Mouse (Mus musculus) kidney, adult 2 months (tissue): ENCODE results near the gene Ehmt2. TPM values are rescaled to one million over a fixed set of nuclear protein-coding genes. Genes with fewer than 3 reads are reported as not detected.
"Not testable (repeated sequence)": the region's sequence is repeated elsewhere in the genome, so short reads cannot be mapped to it uniquely, and the experiment has no call there.

Experiments used
- DNase-seq: peaks from one replicate; pipeline ENCODE4 v3.0.0; 2021
- H3K27ac ChIP-seq: fragments of 200-500 bp; 2 replicates; pipeline ENCODE4 v1.5.1; 2012; ENCODE audit warnings: low read depth, low read length, control low read depth, inconsistent platforms; ENCODE audit not compliant: insufficient read depth
- H3K27me3 ChIP-seq: fragments of 200-500 bp; replicated peaks from 2 replicates; pipeline ENCODE4 v1.6.1; 2012; ENCODE audit warnings: mild to moderate bottlenecking, moderate library complexity, low read length, inconsistent platforms; ENCODE audit not compliant: control insufficient read depth, insufficient read depth
- H3K36me3 ChIP-seq: fragments of 200-500 bp; 2 replicates; pipeline ENCODE4 v1.6.1; 2012; ENCODE audit warnings: mild to moderate bottlenecking, moderate library complexity, low read length, inconsistent platforms; ENCODE audit not compliant: control insufficient read depth, insufficient read depth
- H3K4me1 ChIP-seq: fragments of 200-500 bp; 2 replicates; pipeline ENCODE4 v1.6.1; 2011; ENCODE audit warnings: low read length; ENCODE audit not compliant: control insufficient read depth, insufficient read depth
- H3K4me3 ChIP-seq: fragments of 200-500 bp; 2 replicates; pipeline ENCODE4 v1.5.1; 2011; ENCODE audit warnings: mild to moderate bottlenecking, low read depth, low read length, control low read depth; ENCODE audit not compliant: insufficient read depth
- CTCF ChIP-seq: fragments of 200-500 bp; conservative IDR thresholded peaks from 2 replicates; pipeline ENCODE4 v1.5.1; 2011; ENCODE audit warnings: low read depth, mild to moderate bottlenecking, control low read depth, low read length, moderate library complexity, mixed read lengths; ENCODE audit not compliant: insufficient read depth, insufficient read length
- POLR2A ChIP-seq: fragments of 200-500 bp; IDR thresholded peaks from one replicate; pipeline ENCODE4 v1.6.1; 2011; ENCODE audit warnings: low read depth, low read length, control low read depth
- WGBS: fragments of 180-500 bp; shearing (Covaris S2); methylation state at CpG from one replicate; pipeline ENCODE4 v1.1.7; 2018; 5-methylcytosine and 5-hydroxymethylcytosine counted together
- polyA plus RNA-seq: library from polyadenylated mRNA; depleted of rRNA; stranded (reverse); fragments of >200 nt; gene quantifications from 2 replicates; pipeline ENCODE4 v1.2.3, GENCODE M21; 2012

Ehmt2 gene
- polyA plus RNA-seq, 1 experiment, result 134 TPM

- no peak for TF ChIP-seq POLR2A
- Histone ChIP-seq H3K36me3 (no peaks in the 10 kb centered on the region; the same call in 1 of the 2 replicates), H3K4me3 (peak overlapping the region; percentile 89), H3K27ac (peak overlapping the region; percentile 87), H3K4me1 (no peaks in the 10 kb centered on the region; the same call in 1 of the 2 replicates), H3K27me3 (no peaks in the 10 kb centered on the region)
- 17% methylated on average over 10 of the region's 10 CpGs for WGBS
- peak; percentile 47 for DNase-seq
Measured at GRCm38 (mm10) chr17:34897373-34898159, 703 bp upstream of the Ehmt2 start.

- DNase-seq, result peak; percentile 19
- Histone ChIP-seq H3K27me3 (no peaks in the 10 kb centered on the region), H3K4me1 (no peaks in the 10 kb centered on the region; the same call in 1 of the 2 replicates), H3K36me3 (no peaks in the 10 kb centered on the region; the same call in 1 of the 2 replicates), H3K27ac (no peak overlapping the region), H3K4me3 (peak overlapping the region; percentile 89)
- no peak for TF ChIP-seq POLR2A
- 0% methylated on average over 29 of the region's 47 CpGs for WGBS
Measured at GRCm38 (mm10) chr17:34898706-34899052, 410 bp downstream of the Ehmt2 start.

- Histone ChIP-seq H3K4me1 (no peaks in the 10 kb centered on the region), H3K27ac (peak overlapping the region; percentile 85), H3K36me3 (no peaks in the 10 kb centered on the region; the same call in 1 of the 2 replicates), H3K27me3 (no peaks in the 10 kb centered on the region), H3K4me3 (peak overlapping the region; percentile 89)
- peak; percentile 68 for DNase-seq
- TF ChIP-seq CTCF (no peak), POLR2A (no peak)
- WGBS, result under 1% methylated on average over 35 of the region's 45 CpGs
Measured at GRCm38 (mm10) chr17:34899053-34899889, 1.0 kb downstream of the Ehmt2 start.

- Histone ChIP-seq H3K36me3 (no peaks in the 10 kb centered on the region; the same call in 1 of the 2 replicates), H3K27me3 (no peaks in the 10 kb centered on the region), H3K4me1 (no peaks in the 10 kb centered on the region), H3K27ac (peak overlapping the region; percentile 85), H3K4me3 (peak overlapping the region; percentile 89)
- 0% methylated on average over 5 of the region's 5 CpGs for WGBS
- TF ChIP-seq CTCF, result no peak
- TF ChIP-seq POLR2A, result no peak
- peak; percentile 61 for DNase-seq
Measured at GRCm38 (mm10) chr17:34899890-34900243, 1.6 kb downstream of the Ehmt2 start.

- not testable (repeated sequence) for DNase-seq, H3K36me3 ChIP-seq, H3K4me1 ChIP-seq, H3K4me3 ChIP-seq, H3K27ac ChIP-seq, H3K27me3 ChIP-seq
Measured at GRCm38 (mm10) chr17:34900826-34901225, 2.6 kb downstream of the Ehmt2 start.

GRCm38 (mm10) chr17:34901948-34902347, 3.7 kb downstream of the Ehmt2 start:
- WGBS, result 89% methylated on average over 9 of the region's 10 CpGs
- H3K4me1 ChIP-seq, H3K27ac ChIP-seq, H3K4me3 ChIP-seq, H3K27me3 ChIP-seq, DNase-seq, H3K36me3 ChIP-seq: not testable (repeated sequence)

GRCm38 (mm10) chr17:34902895-34903294, 4.6 kb downstream of the Ehmt2 start:
- H3K27ac ChIP-seq, result no peak overlapping the region
- WGBS, result 72% methylated on average over 9 of the region's 9 CpGs
- H3K4me1 ChIP-seq, result no peaks in the 10 kb centered on the region
- H3K4me3 ChIP-seq, result no peak overlapping the region
- peaks cover under 1% of the 10 kb centered on the region for H3K36me3 ChIP-seq
- TF ChIP-seq CTCF (no peak), POLR2A (no peak)
- peak; percentile 22 for DNase-seq
- H3K27me3 ChIP-seq, result no peaks in the 10 kb centered on the region
